Mouse (Mus musculus) spleen, adult 12 weeks (tissue): Measurements from ENCODE around the gene Lrrc27.

Experiments
- DNase-seq: peaks from one replicate; pipeline ENCODE4 v3.0.0; 2022; ENCODE audit warnings: low spot score

Lrrc27 gene

DNA sequence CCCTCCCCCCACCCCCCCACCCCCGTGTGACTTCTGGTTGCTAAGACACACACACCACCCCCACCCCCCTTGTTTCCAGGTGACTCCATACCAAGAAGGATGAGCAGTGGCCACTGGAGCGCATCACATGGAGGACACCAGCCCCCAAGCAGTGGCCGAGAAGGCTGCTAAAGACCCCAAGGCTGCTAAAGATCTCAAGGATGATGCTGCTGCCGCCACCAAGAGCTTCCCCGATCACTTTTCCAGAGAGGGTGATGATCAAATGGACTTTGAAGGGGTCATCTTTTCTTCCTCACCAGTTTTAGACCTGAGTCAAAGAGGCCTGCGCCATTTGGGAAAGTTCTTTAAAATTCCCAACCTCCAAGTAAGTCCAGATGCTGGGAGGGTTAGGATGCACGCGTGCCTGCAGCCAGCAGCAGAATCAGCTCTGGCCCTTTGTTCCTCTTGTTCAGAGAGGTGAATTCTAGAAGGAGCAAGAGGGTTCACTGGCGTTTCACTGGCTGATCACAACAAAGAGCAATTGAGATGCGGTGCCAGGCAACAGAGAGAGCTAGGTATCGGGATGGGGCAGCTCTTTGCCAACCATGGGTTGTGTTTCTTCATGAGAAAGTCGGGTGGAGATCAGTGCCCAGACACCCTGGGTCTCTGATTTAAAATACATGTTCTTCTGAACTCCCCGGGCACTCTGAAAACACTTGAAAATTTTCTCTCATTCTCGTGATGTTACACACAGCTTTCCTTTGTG, 2.0 kb downstream of the Lrrc27 start:
- DNase-seq, result no peak

GRCm38 (mm10) chr7:139215516-139215915, 2.7 kb downstream of the Lrrc27 start:
- no peak for DNase-seq

GRCm38 (mm10) chr7:139215946-139216345, 3.2 kb downstream of the Lrrc27 start:
- DNase-seq, result no peak

GRCm38 (mm10) chr7:139216464-139216863, 3.7 kb downstream of the Lrrc27 start:
- DNase-seq, result no peak

GRCm38 (mm10) chr7:139217046-139217445, 4.3 kb downstream of the Lrrc27 start:
- no peak for DNase-seq

GRCm38 (mm10) chr7:139218641-139219415, 6.0 kb downstream of the Lrrc27 start:
- DNase-seq, result no peak

DNA sequence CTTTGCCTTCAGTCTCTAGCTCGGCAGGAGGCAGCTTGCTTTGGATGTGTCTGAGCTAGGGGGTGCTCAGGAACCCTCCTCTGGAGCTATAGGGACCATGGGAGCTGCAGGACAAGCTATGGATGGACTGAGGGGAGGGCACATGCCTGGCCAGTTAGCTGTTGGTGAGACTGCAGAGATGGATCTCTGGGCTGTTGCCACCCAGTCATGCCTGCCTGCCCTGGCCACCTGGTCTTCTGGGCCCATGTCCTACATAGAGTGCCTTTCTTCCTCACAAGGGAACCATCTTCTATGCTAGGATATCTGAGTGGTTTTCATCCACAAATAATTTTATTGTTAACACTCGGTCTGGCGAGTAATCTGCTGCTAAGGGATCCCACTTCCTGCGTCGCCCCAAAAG, 6.7 kb downstream of the Lrrc27 start:
- no peak for DNase-seq

DNA sequence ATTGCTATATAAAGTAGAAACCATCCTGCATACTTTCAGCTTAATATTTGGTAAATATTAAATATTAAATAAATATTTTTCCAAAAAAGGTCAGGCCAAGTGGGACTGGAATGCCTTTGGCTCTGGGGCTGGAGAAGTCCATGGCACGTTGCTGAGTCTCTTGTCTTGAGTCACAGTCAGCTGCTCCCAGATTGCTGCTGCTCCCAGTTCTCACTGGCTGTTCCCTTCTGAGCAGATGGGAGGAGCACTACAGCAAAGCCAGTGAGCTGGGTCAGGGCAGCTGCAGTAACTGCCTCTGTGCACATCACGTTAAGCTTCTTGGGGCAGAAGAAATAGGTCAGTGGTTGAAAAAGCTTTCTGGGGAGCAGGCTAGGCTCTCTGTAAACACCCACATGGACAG, 7.5 kb downstream of the Lrrc27 start:
- DNase-seq, result no peak

GRCm38 (mm10) chr7:139221072-139221471, 8.3 kb downstream of the Lrrc27 start:
- DNase-seq, result no peak

DNA sequence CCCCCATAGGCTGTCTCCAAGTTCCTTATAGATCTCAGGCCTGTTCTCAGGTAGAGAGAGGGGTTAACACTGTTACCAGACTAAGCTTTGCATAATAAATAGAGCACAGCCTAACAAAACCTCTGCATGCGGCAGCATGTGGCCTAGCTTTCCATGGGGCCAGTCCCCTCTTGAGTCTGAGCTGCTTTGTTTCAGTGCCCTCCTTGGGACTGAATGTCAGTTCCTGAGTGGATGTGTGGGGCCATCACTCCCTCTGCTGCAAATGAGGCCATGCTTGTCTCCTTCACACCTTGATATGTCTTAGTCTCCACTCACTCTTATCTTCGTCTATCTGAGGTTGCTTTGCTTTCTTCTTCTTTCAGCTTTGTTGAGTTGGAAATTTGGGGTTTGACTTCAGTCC, 9.1 kb downstream of the Lrrc27 start:
- DNase-seq, result no peak

- DNase-seq, result no peak
These were observed 9.6 kb downstream of the Lrrc27 start for GRCm38 (mm10) chr7:139222341-139222740.

DNA sequence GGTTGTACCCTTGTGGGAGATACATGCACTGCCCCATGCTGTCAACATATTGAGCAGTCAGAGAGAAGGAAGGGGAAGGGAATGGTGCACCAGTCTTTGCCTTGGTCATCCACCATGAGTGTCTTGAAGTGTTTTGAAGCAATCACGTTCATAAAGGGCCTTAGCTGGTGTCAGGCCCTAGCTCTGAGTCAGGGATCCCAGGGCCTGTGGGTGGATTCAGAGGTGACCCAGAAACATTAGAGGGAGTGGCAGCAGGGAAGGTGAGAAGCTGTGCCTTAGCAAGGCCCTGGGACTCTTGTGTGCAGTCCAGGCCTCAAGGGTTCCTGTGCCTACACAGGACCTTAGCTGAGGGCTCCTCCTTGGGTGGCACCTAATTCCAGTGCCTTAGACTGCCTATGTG, 11.3 kb downstream of the Lrrc27 start:
- DNase-seq, result no peak

DNA sequence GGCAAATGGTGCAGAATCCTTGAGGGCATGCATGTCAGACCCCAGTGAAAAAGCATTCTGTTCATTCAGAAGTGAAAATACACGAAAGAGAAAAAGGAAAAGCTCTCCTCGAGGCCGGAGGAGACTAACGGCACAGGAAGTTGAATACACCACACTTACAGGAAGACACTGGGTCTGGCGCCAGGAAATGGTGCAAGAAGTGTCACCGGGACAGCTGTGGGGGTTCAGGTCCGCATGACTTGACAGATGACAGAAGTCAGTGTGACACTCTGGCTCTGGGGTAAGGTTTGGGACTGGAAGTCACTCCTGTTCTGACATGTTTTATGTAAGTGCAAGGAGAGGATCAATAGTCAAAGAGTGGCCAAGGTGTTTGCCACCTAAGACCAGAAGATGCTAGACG, 11.9 kb downstream of the Lrrc27 start:
- no peak for DNase-seq

DNA sequence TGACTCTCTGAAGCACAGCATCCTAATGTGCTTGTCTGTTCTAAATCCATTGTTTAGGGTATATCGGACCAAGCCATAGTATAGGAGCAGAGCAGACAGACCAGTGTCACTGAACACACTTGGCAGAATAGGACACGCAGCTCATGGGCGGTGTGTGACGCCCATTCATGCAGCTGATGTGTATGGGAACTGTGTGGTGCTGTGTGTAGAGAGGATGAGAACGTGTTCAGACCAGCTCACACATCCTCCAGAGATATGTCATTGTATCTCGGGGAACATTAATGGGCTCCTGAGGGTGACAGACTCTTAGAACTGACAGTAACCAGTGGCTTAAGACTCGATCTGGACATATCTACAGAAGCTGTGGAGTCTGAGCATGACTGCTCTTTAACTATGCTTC, 13.6 kb downstream of the Lrrc27 start:
- DNase-seq, result no peak

GRCm38 (mm10) chr7:139228447-139229171, 15.8 kb downstream of the Lrrc27 start:
- DNase-seq, result no peak

DNA sequence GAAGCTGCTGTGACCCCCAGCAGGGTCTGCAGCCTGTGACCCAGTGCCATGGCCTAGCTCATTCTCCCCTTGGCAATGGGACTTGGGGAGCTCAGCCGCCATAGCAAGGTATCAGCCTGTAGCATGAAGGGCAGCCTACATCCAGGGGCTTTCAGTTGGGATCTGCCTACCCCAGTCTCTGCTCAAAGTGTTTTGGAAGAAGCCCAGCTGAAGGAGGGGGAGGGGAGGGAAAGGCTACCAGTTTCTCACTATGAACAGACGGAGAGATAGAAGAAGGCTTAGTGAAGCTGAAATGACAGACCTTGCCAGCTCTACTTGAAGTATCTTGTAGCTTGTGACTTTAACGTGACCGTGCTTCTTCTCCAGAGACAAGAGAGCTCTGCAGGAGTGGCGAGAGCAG, 17.0 kb downstream of the Lrrc27 start:
- no peak for DNase-seq

- no peak for DNase-seq
These were observed 17.5 kb downstream of the Lrrc27 start for GRCm38 (mm10) chr7:139230241-139230640.

DNA sequence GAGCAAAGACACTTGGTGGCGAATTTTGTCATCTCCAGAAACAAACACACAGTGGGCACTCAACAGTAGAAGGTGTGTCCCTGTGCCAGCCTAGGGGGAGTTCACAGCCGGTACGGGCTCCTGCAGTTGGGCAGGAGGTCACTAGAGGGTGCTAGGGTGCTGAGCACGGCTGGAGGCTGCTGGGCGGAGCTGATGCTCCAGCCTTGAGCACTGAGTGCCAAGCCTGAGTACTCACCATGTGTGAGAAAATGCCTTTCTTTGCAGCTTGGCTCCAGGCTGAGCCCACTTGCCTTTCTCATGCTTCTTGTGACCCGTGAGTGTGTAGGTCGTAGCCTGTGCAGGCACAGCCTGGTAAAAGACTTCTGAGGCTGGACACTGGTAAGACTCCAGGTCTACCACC, 20.9 kb downstream of the Lrrc27 start:
- DNase-seq, result peak; percentile 66

DNA sequence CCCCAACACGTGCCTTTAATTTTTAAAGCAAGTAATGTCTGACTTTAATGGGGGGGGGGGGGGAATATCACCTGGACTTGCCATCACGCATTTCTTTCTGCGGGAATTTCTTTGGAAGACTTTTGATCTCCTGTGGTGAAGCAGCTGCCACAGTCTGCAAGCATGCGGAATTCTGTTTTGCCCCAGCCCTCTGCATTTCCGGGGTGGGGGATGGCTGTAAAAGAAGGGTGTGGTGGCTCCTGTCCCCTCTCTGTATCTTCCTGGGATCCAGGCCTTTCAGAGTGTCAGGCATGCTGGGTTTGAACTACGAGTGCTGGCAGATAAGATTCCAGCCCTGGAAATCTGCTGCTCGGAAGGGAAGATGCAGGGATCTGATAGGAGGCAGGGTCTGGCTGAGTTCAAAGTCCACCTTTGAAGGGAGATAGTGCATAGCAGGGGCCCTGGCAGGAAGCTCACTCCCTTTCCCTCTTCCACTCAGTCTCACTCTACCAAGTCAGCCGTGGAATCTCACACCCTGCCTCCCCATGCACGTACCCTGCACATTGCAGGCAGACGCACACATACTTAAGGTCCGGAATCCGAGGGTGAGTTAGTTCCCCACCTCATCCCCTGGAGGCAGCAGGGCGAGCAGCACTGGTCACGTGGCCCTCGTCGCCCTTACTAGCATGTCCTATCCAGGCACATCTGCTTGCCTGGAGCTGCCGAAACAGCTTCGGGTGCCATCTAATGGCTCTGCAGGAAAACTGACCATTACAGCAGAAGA, 21.8 kb downstream of the Lrrc27 start:
- no peak for DNase-seq

DNA sequence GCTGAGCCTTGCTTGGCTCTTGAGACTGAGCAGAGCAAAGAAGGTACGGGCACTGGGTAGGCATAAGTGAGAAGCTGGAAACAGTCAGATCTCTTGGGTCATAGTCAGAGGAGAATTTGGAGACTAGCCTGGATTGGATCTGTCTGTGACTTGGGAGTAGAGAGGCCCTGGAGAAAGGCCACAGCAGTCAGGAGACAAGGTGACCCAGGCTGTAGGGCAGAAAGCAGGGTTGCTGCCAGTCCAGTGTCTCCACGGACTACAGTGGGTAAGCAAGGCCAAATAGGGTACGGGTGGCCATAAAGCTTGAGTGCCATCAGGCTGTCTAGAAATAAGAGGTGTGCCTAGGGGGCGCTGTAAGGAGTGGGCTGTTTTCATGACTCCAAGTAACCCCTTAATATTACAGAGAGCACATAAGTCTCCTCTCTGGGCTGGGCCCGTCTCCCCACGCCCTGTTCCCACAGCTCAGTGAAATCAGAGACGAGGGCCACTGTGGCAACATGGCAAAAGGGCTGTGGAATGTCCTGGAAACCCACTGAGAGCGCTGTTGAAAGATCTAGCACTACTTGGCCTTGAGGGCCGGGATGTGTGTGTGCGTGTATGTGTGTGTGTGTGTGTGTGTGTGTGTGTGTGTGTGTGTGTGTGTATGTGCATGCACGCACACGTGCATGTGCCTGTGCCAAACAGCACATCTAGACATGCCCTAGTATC, 23.0 kb downstream of the Lrrc27 start:
- DNase-seq, result no peak

DNA sequence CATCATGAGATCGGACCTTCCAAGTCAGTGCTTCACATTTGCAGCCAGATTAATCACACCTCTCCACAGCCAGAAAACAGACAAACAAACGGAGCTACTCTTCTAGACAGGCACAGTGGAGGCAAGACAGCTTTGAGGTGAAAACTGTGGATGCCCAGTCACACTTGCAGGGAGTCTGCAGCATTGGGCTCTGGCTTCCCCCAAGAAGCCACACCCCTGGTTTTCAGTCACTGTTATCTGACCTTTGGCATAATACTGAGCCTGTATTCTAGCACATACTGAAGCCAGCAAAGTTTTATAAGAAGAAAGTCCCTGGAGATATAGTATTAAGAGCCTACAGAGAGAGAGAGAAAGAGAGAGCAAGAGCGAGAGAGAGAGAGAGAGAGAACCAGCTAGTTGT, 26.6 kb downstream of the Lrrc27 start:
- DNase-seq, result no peak

DNA sequence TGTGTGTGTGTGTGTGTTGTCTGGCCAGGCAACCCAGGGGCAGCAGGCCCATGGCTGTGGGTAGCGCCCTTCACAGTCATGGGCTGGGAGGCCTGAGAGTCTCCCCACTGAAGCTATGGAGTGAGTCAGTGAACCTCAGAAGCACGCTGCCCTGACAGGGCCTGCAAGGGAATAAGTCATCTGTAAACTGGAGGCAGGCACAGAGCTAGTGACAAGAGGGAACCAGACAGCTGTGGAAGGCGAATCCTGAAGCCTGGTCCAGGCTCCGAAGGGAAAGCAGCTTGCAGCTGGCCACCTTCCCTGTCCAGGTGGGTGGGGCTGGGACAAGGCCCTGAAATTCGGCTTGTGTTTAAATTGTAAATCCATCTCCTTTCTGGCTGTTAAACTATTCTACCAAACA, 33.3 kb downstream of the Lrrc27 start:
- no peak for DNase-seq
